Mouse (Mus musculus): ENCODE results near the gene C530008M17Rik. TPM values are rescaled to one million over a fixed set of nuclear protein-coding genes. Genes with fewer than 3 reads are reported as not detected.

C530008M17Rik gene
- polyA plus RNA-seq, 1 experiment: 4.9 TPM

- TF ChIP-seq CTCF (IDR thresholded peaks at IDR 0.05; ENCODE audit: insufficient read depth, low read length): no peak
- TF ChIP-seq POLR2A (IDR thresholded peaks at IDR 0.05; ENCODE audit: borderline replicate concordance, extremely low read depth, low read depth, low read length): no peak
- Histone ChIP-seq H3K4me3 (replicated peaks; ENCODE audit: extremely low read depth, low read depth, low read length) (no peak overlapping the region), H3K4me1 (ENCODE audit: control insufficient read depth, insufficient read depth, low read length) (no peaks in the 10 kb centered on the region)
- 71% methylated on average over 12 of the region's 12 CpGs for WGBS
- no peak for DNase-seq
These were observed 35.6 kb downstream of the C530008M17Rik start for GRCm38 (mm10) chr5:76691706-76692424.

- TF ChIP-seq CTCF (IDR thresholded peaks at IDR 0.05; ENCODE audit: insufficient read depth, low read length) (no peak), POLR2A (IDR thresholded peaks at IDR 0.05; ENCODE audit: borderline replicate concordance, extremely low read depth, low read depth, low read length) (no peak)
- no peak overlapping the region for H3K4me3 ChIP-seq (replicated peaks; ENCODE audit: extremely low read depth, low read depth, low read length)
- no peaks in the 10 kb centered on the region for H3K4me1 ChIP-seq (ENCODE audit: control insufficient read depth, insufficient read depth, low read length)
- no peak for DNase-seq
- WGBS: 86% methylated on average over 7 of the region's 7 CpGs
These were observed 41.2 kb downstream of the C530008M17Rik start for GRCm38 (mm10) chr5:76697536-76697935.

GRCm38 (mm10) chr5:76698187-76698586 lies 41.9 kb downstream of the C530008M17Rik start:
- no peaks in the 10 kb centered on the region for H3K4me1 ChIP-seq (ENCODE audit: control insufficient read depth, insufficient read depth, low read length)
- no peak overlapping the region for H3K4me3 ChIP-seq (replicated peaks; ENCODE audit: extremely low read depth, low read depth, low read length)
- no peak for DNase-seq
- no peak for TF ChIP-seq POLR2A (IDR thresholded peaks at IDR 0.05; ENCODE audit: borderline replicate concordance, extremely low read depth, low read depth, low read length)
- no peak for TF ChIP-seq CTCF (IDR thresholded peaks at IDR 0.05; ENCODE audit: insufficient read depth, low read length)
- WGBS: 59% methylated on average over 2 of the region's 2 CpGs

GRCm38 (mm10) chr5:76701127-76701853 lies 45.0 kb downstream of the C530008M17Rik start:
- Histone ChIP-seq H3K4me3 (replicated peaks; ENCODE audit: extremely low read depth, low read depth, low read length) (no peak overlapping the region), H3K4me1 (ENCODE audit: control insufficient read depth, insufficient read depth, low read length) (no peaks in the 10 kb centered on the region)
- DNase-seq: no peak
- 85% methylated on average over 13 of the region's 13 CpGs for WGBS
- TF ChIP-seq POLR2A (IDR thresholded peaks at IDR 0.05; ENCODE audit: borderline replicate concordance, extremely low read depth, low read depth, low read length) (no peak), CTCF (IDR thresholded peaks at IDR 0.05; ENCODE audit: insufficient read depth, low read length) (no peak)

GRCm38 (mm10) chr5:76702104-76702503 lies 45.8 kb downstream of the C530008M17Rik start:
- no peak for DNase-seq
- 54% methylated on average over 9 of the region's 9 CpGs for WGBS
- Histone ChIP-seq H3K4me3 (replicated peaks; ENCODE audit: extremely low read depth, low read depth, low read length) (no peak overlapping the region), H3K4me1 (ENCODE audit: control insufficient read depth, insufficient read depth, low read length) (no peaks in the 10 kb centered on the region)
- TF ChIP-seq POLR2A (IDR thresholded peaks at IDR 0.05; ENCODE audit: borderline replicate concordance, extremely low read depth, low read depth, low read length) (no peak), CTCF (IDR thresholded peaks at IDR 0.05; ENCODE audit: insufficient read depth, low read length) (no peak)

- WGBS: 40% methylated on average over 12 of the region's 12 CpGs
- TF ChIP-seq CTCF (IDR thresholded peaks at IDR 0.05; ENCODE audit: insufficient read depth, low read length) (no peak), POLR2A (IDR thresholded peaks at IDR 0.05; ENCODE audit: borderline replicate concordance, extremely low read depth, low read depth, low read length) (no peak)
- Histone ChIP-seq H3K4me3 (replicated peaks; ENCODE audit: extremely low read depth, low read depth, low read length) (no peak overlapping the region), H3K4me1 (ENCODE audit: control insufficient read depth, insufficient read depth, low read length) (no peaks in the 10 kb centered on the region)
- no peak for DNase-seq
These were observed 46.3 kb downstream of the C530008M17Rik start for GRCm38 (mm10) chr5:76702646-76703045.

- WGBS: 59% methylated on average over 11 of the region's 11 CpGs
- Histone ChIP-seq H3K4me3 (replicated peaks; ENCODE audit: extremely low read depth, low read depth, low read length) (no peak overlapping the region), H3K4me1 (ENCODE audit: control insufficient read depth, insufficient read depth, low read length) (no peaks in the 10 kb centered on the region)
- no peak for DNase-seq
- TF ChIP-seq CTCF (IDR thresholded peaks at IDR 0.05; ENCODE audit: insufficient read depth, low read length) (no peak), POLR2A (IDR thresholded peaks at IDR 0.05; ENCODE audit: borderline replicate concordance, extremely low read depth, low read depth, low read length) (no peak)
These were observed 49.2 kb downstream of the C530008M17Rik start for GRCm38 (mm10) chr5:76705307-76706173.

GRCm38 (mm10) chr5:76707072-76707471 lies 50.8 kb downstream of the C530008M17Rik start:
- TF ChIP-seq CTCF (IDR thresholded peaks at IDR 0.05; ENCODE audit: insufficient read depth, low read length): no peak
- no peak for TF ChIP-seq POLR2A (IDR thresholded peaks at IDR 0.05; ENCODE audit: borderline replicate concordance, extremely low read depth, low read depth, low read length)
- Histone ChIP-seq H3K4me3 (replicated peaks; ENCODE audit: extremely low read depth, low read depth, low read length) (no peak overlapping the region), H3K4me1 (ENCODE audit: control insufficient read depth, insufficient read depth, low read length) (no peaks in the 10 kb centered on the region)
- 88% methylated on average over 3 of the region's 3 CpGs for WGBS
- no peak for DNase-seq

- DNase-seq: no peak
- H3K4me1 ChIP-seq (ENCODE audit: control insufficient read depth, insufficient read depth, low read length): no peaks in the 10 kb centered on the region
- TF ChIP-seq CTCF (IDR thresholded peaks at IDR 0.05; ENCODE audit: insufficient read depth, low read length) (no peak), POLR2A (IDR thresholded peaks at IDR 0.05; ENCODE audit: borderline replicate concordance, extremely low read depth, low read depth, low read length) (no peak)
- H3K4me3 ChIP-seq (replicated peaks; ENCODE audit: extremely low read depth, low read depth, low read length): no peak overlapping the region
- WGBS: 66% methylated on average over 15 of the region's 15 CpGs
These were observed 51.7 kb downstream of the C530008M17Rik start for GRCm38 (mm10) chr5:76708004-76708403.

All from lung, adult 2 months (tissue).